Mouse (Mus musculus) myocyte (in vitro differentiated cells): ENCODE measurements at regions not wholly inside any gene's neighbourhood (a gene's known extent, or its start where the extent isn't known, plus 50 kb on each side); places are given as distances from the start of the nearest gene placed in this dataset.

ENCODE experiments used
- H3K27me3 ChIP-seq: one replicate; pipeline ENCODE4 v1.6.1; 2011; ENCODE audit not compliant: control insufficient read depth, insufficient read depth, insufficient read length
- H3K36me3 ChIP-seq: one replicate; pipeline ENCODE4 v1.6.1; 2011; ENCODE audit not compliant: control insufficient read depth, insufficient read depth
- H3K4me2 ChIP-seq: one replicate; pipeline ENCODE4 v1.6.1; 2011; ENCODE audit warnings: low read depth, control low read depth
- H3K4me3 ChIP-seq: one replicate; pipeline ENCODE4 v1.5.1; 2011; ENCODE audit warnings: mild to moderate bottlenecking, control low read depth, moderate library complexity
- H3K79me2 ChIP-seq: one replicate; pipeline ENCODE4 v1.6.1; 2011; ENCODE audit not compliant: control insufficient read depth, insufficient read depth
- H3ac ChIP-seq: one replicate; pipeline ENCODE4 v1.6.1; 2011; ENCODE audit not compliant: control insufficient read depth, insufficient read length
- CEBPB ChIP-seq: IDR thresholded peaks from 2 replicates; pipeline ENCODE4 v1.6.1; 2011; ENCODE audit warnings: mild to moderate bottlenecking, moderate library complexity; ENCODE audit not compliant: poor library complexity, insufficient read depth, severe bottlenecking
- E2F4 ChIP-seq: IDR thresholded peaks from one replicate; pipeline ENCODE4 v1.6.1; 2011; ENCODE audit warnings: mild to moderate bottlenecking, control low read depth, moderate library complexity; ENCODE audit not compliant: insufficient read depth
- MAX ChIP-seq: IDR thresholded peaks from one replicate; pipeline ENCODE4 v1.6.1; 2011; ENCODE audit warnings: low read depth, mild to moderate bottlenecking, control low read depth
- MYOD1 ChIP-seq, 3 experiments: IDR thresholded peaks; one replicate each; pipeline ENCODE4 v1.6.1; 2011; ENCODE audit warnings: control low read depth in 2 of 3, low read depth in 2 of 3, mild to moderate bottlenecking in 2 of 3, moderate library complexity in 1 of 3; ENCODE audit not compliant: insufficient read length in 2 of 3, control insufficient read depth in 1 of 3
- MYOG ChIP-seq, 3 experiments: IDR thresholded peaks; one replicate each; pipeline ENCODE4 v1.6.1; 2011; ENCODE audit warnings: control low read depth in 2 of 3, low read depth in 2 of 3, mild to moderate bottlenecking in 2 of 3; ENCODE audit not compliant: insufficient read length in 2 of 3, control insufficient read depth in 1 of 3, insufficient read depth in 1 of 3
- POLR2A ChIP-seq: IDR thresholded peaks from one replicate; pipeline ENCODE4 v1.6.1; 2011; ENCODE audit warnings: low read depth, mild to moderate bottlenecking, control low read depth, moderate library complexity; ENCODE audit not compliant: insufficient read length
- POLR2AphosphoS2 ChIP-seq: IDR thresholded peaks from one replicate; pipeline ENCODE4 v1.6.1; 2011; ENCODE audit warnings: low read depth, control low read depth; ENCODE audit not compliant: insufficient read length
- REST ChIP-seq: IDR thresholded peaks from one replicate; pipeline ENCODE4 v1.6.1; 2011; ENCODE audit warnings: mild to moderate bottlenecking, control low read depth, moderate library complexity; ENCODE audit not compliant: insufficient read depth, insufficient read length
- SRF ChIP-seq: IDR thresholded peaks from one replicate; pipeline ENCODE4 v1.6.1; 2011; ENCODE audit warnings: low read depth; ENCODE audit not compliant: control insufficient read depth, insufficient read length
- TCF12 ChIP-seq: IDR thresholded peaks from one replicate; pipeline ENCODE4 v1.6.1; 2011; ENCODE audit warnings: mild to moderate bottlenecking, control low read depth; ENCODE audit not compliant: poor library complexity, insufficient read depth, severe bottlenecking
- TCF3 ChIP-seq: IDR thresholded peaks from one replicate; pipeline ENCODE4 v1.6.1; 2011; ENCODE audit warnings: low read depth, control low read depth; ENCODE audit not compliant: insufficient read length
- USF1 ChIP-seq: IDR thresholded peaks from one replicate; pipeline ENCODE4 v1.6.1; 2011; ENCODE audit warnings: low read depth, mild to moderate bottlenecking, control low read depth, moderate library complexity

DNA sequence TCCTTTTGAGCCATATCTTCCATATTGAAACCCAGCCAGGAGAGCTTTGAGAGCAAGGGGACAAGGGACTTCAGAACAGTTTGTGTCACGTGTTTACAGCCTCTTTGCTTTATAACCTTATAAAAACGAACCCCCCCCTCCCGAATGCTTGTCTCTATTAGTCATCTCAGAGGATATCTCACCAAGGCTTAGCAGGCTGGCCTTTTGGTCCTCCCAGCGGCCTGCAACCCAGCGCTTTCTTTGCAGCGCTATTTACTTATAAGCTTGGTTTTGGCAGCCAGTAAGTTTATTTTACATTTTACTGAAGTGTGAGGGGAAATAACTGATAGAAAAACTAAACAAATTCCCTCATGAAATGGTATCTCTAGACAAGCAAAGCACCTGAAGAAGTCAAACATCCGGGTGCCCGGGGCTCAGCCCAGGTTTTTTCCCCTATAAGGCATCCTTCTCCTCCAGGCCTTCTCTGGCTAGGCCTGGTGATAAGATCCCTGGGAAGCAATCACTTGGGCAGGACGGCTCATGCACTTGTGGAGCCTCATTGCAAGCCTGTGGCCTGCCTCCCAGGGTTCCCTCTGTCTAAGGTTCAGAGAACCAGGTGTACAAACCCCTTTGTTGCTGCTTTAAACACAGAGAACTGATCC, 442.0 kb upstream of the Id4 start:
- Histone ChIP-seq H3K4me3 (no peak overlapping the region), H3ac (no peak overlapping the region), H3K36me3 (no peaks in the 10 kb centered on the region), H3K4me2 (no peak overlapping the region), H3K27me3 (no peaks in the 10 kb centered on the region), H3K79me2 (no peaks in the 10 kb centered on the region)
- TF ChIP-seq E2F4 (no peak), MYOG (IDR thresholded peaks at IDR 0.05; ENCODE audit: control insufficient read depth in 1 of 3, insufficient read depth in 1 of 3, insufficient read length in 2 of 3, low read depth in 2 of 3) (no peak), MYOD1 (IDR thresholded peaks at IDR 0.05; ENCODE audit: control insufficient read depth in 1 of 3, insufficient read length in 2 of 3, low read depth in 2 of 3) (no peak), REST (no peak), SRF (no peak), TCF12 (no peak), CEBPB (no peak), POLR2A (no peak), TCF3 (no peak), USF1 (no peak), POLR2AphosphoS2 (no peak), MAX (no peak)

- no peak overlapping the region for H3K4me2 ChIP-seq
- H3ac ChIP-seq = no peak overlapping the region
- H3K79me2 ChIP-seq = no peaks in the 10 kb centered on the region
- no peaks in the 10 kb centered on the region for H3K27me3 ChIP-seq
- H3K36me3 ChIP-seq = no peaks in the 10 kb centered on the region
- TF ChIP-seq SRF = no peak
- TF ChIP-seq MAX = no peak
- no peak for TF ChIP-seq REST
- no peak for TF ChIP-seq USF1
- TF ChIP-seq TCF12 = no peak
- no peak for TF ChIP-seq POLR2A
- no peak for TF ChIP-seq MYOD1 (IDR thresholded peaks at IDR 0.05; ENCODE audit: control insufficient read depth in 1 of 3, insufficient read length in 2 of 3, low read depth in 2 of 3)
- TF ChIP-seq CEBPB = no peak
- TF ChIP-seq E2F4 = no peak
- no peak for TF ChIP-seq MYOG (IDR thresholded peaks at IDR 0.05; ENCODE audit: control insufficient read depth in 1 of 3, insufficient read depth in 1 of 3, insufficient read length in 2 of 3, low read depth in 2 of 3)
- TF ChIP-seq POLR2AphosphoS2 = no peak
- no peak for TF ChIP-seq TCF3
- H3K4me3 ChIP-seq = no peak overlapping the region
These were observed 424.5 kb upstream of the Id4 start for GRCm38 (mm10) chr13:47836491-47836890.

DNA sequence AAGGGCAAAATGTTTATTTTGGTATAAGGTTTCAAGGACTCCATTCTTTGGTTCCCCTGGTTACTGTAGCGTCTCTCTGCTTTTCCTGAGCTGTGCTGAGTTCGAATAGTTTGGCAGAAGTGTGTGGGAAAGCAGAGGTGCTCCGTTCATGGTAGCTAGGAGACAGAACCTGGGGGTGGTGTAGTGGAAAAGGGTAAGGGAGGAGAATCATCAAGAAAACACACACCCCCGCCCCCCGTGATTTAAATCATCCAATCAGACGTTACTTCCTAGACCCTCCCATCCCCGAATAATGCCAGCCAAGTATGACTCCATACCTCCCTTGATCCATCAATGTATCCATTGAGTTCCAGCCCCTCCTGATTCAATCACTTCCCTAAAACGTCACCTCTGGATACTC, 418.6 kb upstream of the Id4 start:
- TF ChIP-seq POLR2A (no peak), CEBPB (no peak), MYOG (IDR thresholded peaks at IDR 0.05; ENCODE audit: control insufficient read depth in 1 of 3, insufficient read depth in 1 of 3, insufficient read length in 2 of 3, low read depth in 2 of 3) (no peak), SRF (no peak), MAX (no peak), MYOD1 (IDR thresholded peaks at IDR 0.05; ENCODE audit: control insufficient read depth in 1 of 3, insufficient read length in 2 of 3, low read depth in 2 of 3) (no peak), USF1 (no peak), POLR2AphosphoS2 (no peak), REST (no peak), TCF12 (no peak), TCF3 (no peak), E2F4 (no peak)
- Histone ChIP-seq H3K4me3 (no peak overlapping the region), H3K79me2 (no peaks in the 10 kb centered on the region), H3K27me3 (no peaks in the 10 kb centered on the region), H3K4me2 (no peak overlapping the region), H3ac (no peak overlapping the region), H3K36me3 (no peaks in the 10 kb centered on the region)

DNA sequence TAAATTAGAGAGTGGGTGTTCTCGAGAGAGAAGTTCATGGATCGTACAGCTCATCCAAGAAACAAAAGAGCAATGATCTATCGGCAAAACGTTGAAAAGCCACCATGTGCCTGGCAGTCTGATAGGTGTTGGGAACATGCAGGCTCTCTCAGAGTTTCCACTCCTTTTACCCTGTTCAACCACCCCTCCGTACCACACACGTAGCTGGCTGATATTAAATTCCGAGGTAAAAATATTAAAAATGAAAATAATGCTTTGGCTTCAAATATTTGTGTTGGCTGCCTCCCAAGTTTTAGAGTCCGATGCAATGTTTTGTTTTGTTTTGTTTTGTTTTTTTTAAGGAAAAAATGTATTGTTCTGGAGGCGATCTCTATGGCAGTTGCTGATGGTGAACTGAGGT, 418.0 kb upstream of the Id4 start:
- no peak for TF ChIP-seq USF1
- no peak for TF ChIP-seq MYOG (IDR thresholded peaks at IDR 0.05; ENCODE audit: control insufficient read depth in 1 of 3, insufficient read depth in 1 of 3, insufficient read length in 2 of 3, low read depth in 2 of 3)
- no peak for TF ChIP-seq POLR2A
- no peak for TF ChIP-seq MAX
- TF ChIP-seq TCF3 = no peak
- Histone ChIP-seq H3K4me2 (no peak overlapping the region), H3ac (no peak overlapping the region), H3K27me3 (no peaks in the 10 kb centered on the region), H3K36me3 (no peaks in the 10 kb centered on the region), H3K4me3 (no peak overlapping the region), H3K79me2 (no peaks in the 10 kb centered on the region)
